Mouse (Mus musculus) brain, embryonic 14.5 days (tissue): Measurements from ENCODE around the gene Jup.
A peak's percentile ranks its signal among the peaks of the same experiment; 100 is the strongest.

Experiments
- CTCF ChIP-seq: fragments of 200-500 bp; IDR thresholded peaks from 2 replicates; pipeline ENCODE4 v1.5.1; 2012; ENCODE audit warnings: inconsistent platforms, mild to moderate bottlenecking, moderate library complexity, borderline replicate concordance; ENCODE audit not compliant: insufficient read depth, insufficient read length; ENCODE audit errors: extremely low read depth
- POLR2A ChIP-seq: fragments of 200-500 bp; IDR thresholded peaks from 2 replicates; pipeline ENCODE4 v1.6.1; 2012; ENCODE audit warnings: mild to moderate bottlenecking, inconsistent platforms, borderline replicate concordance; ENCODE audit not compliant: poor library complexity, insufficient read depth, insufficient read length, severe bottlenecking; ENCODE audit errors: extremely low read depth

DNA sequence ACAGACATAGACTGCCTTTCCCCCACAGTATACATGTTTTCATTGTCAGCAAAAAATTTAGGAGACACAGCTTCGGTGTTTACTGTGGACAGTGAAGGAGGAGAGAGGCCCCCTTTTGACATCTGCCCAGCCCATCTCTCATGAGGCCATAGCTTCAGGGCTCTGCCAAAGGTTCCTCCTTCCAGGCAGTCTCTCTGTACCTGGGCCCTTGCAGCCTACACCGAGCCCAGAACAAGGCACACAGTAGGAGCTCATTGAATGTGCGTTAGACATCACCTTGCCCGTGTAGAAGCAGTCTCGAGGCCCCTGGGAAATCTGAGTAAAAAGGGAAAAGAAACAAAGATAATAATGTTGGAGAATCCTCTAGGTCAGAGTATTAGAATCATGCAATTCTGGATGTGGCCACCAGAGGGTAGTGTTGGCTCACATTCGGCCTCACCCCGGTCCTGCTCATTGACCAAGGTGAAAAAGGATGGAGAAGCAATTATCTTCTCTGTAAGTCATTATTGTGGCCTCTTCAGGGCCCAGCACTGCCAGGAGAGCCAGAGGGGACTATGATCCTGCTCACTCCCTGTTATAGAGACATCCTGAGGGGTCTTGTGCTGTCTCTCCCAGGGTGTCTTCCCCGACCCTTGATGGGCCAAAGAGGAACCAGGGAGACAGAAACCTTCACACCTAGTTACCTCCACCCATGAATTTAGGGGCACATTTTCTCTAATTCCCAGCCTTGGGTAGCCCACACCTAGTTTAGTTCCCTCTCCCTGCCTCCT, 35.2 kb downstream of the Jup start:
- TF ChIP-seq CTCF (peak; percentile 86), POLR2A (no peak)
